Mouse (Mus musculus): ENCODE data around the gene Myh14. TPM values are rescaled to one million over a fixed set of nuclear protein-coding genes. Genes with fewer than 3 reads are reported as not detected.

Myh14 gene
- polyA plus RNA-seq, 1 experiment from 2014 or later, result 1.9 TPM

GRCm38 (mm10) chr7:44604619-44605018 lies 66.0 kb downstream of the Myh14 start:
- peaks cover 44% of the 10 kb centered on the region for H3K4me1 ChIP-seq (replicated peaks)
- H3K36me3 ChIP-seq, result no peaks in the 10 kb centered on the region
- peak overlapping the region; percentile 29 for H3K4me3 ChIP-seq
- peak overlapping the region; percentile 47 for H3K4me2 ChIP-seq
- ATAC-seq (ENCODE audit: low FRiP score), result peak; percentile 3; the same call in 1 of the 2 replicates
- under 1% methylated on average over 8 of the region's 8 CpGs for WGBS
- no peak overlapping the region for H3K9ac ChIP-seq
- H3K9me3 ChIP-seq, result no peaks in the 10 kb centered on the region
- peaks cover 87% of the 10 kb centered on the region for H3K27me3 ChIP-seq
- H3K27ac ChIP-seq, result no peak overlapping the region

GRCm38 (mm10) chr7:44604139-44604606 lies 66.5 kb downstream of the Myh14 start:
- H3K4me2 ChIP-seq, result peak overlapping the region; percentile 47
- 2% methylated on average over 20 of the region's 25 CpGs for WGBS
- peaks cover 44% of the 10 kb centered on the region for H3K4me1 ChIP-seq (replicated peaks)
- H3K27me3 ChIP-seq, result peaks cover 90% of the 10 kb centered on the region
- peak; percentile 58 for ATAC-seq (ENCODE audit: low FRiP score)
- H3K27ac ChIP-seq, result no peak overlapping the region
- no peaks in the 10 kb centered on the region for H3K9me3 ChIP-seq
- no peaks in the 10 kb centered on the region for H3K36me3 ChIP-seq
- H3K9ac ChIP-seq, result no peak overlapping the region
- peak overlapping the region; percentile 29 for H3K4me3 ChIP-seq

GRCm38 (mm10) chr7:44603186-44603855 lies 67.3 kb downstream of the Myh14 start:
- peaks cover 6% of the 10 kb centered on the region; the same call in 1 of the 2 replicates for H3K36me3 ChIP-seq
- H3K9me3 ChIP-seq, result no peaks in the 10 kb centered on the region
- peaks cover 44% of the 10 kb centered on the region for H3K4me1 ChIP-seq (replicated peaks)
- peak overlapping the region; percentile 47 for H3K4me2 ChIP-seq
- ATAC-seq (ENCODE audit: low FRiP score), result no peak
- peaks cover 86% of the 10 kb centered on the region for H3K27me3 ChIP-seq
- 0 out of 2 replicates have a peak overlapping the region, but pooled peaks have one; percentile 29 for H3K4me3 ChIP-seq
- H3K9ac ChIP-seq, result no peak overlapping the region
- 2% methylated on average over 20 of the region's 20 CpGs for WGBS
- H3K27ac ChIP-seq, result no peak overlapping the region

- peak overlapping the region; percentile 49; the same call in 1 of the 2 replicates for H3K9ac ChIP-seq
- 15% methylated on average over 11 of the region's 11 CpGs for WGBS
- H3K36me3 ChIP-seq, result peaks cover 9% of the 10 kb centered on the region; the same call in 1 of the 2 replicates
- no peak overlapping the region for H3K4me3 ChIP-seq
- no peaks in the 10 kb centered on the region for H3K9me3 ChIP-seq
- no peak overlapping the region for H3K27ac ChIP-seq
- peaks cover 77% of the 10 kb centered on the region for H3K27me3 ChIP-seq
- H3K4me2 ChIP-seq, result no peak overlapping the region; the same call in 1 of the 2 replicates
- no peak for ATAC-seq (ENCODE audit: low FRiP score)
- H3K4me1 ChIP-seq (replicated peaks), result peaks cover 44% of the 10 kb centered on the region
These were observed 68.2 kb downstream of the Myh14 start for GRCm38 (mm10) chr7:44602443-44602842.

- H3K9ac ChIP-seq, result peak overlapping the region; percentile 49
- peaks cover 69% of the 10 kb centered on the region for H3K27me3 ChIP-seq
- H3K9me3 ChIP-seq, result no peaks in the 10 kb centered on the region
- H3K4me3 ChIP-seq, result no peak overlapping the region
- H3K4me1 ChIP-seq (replicated peaks), result peaks cover 44% of the 10 kb centered on the region
- H3K4me2 ChIP-seq, result no peak overlapping the region
- WGBS, result 13% methylated on average over 18 of the region's 19 CpGs
- peaks cover 9% of the 10 kb centered on the region; the same call in 1 of the 2 replicates for H3K36me3 ChIP-seq
- no peak for ATAC-seq (ENCODE audit: low FRiP score)
- H3K27ac ChIP-seq, result no peak overlapping the region
These were observed 69.0 kb downstream of the Myh14 start for GRCm38 (mm10) chr7:44601646-44602045.

- H3K36me3 ChIP-seq, result peaks cover 12% of the 10 kb centered on the region
- no peak overlapping the region for H3K9ac ChIP-seq
- H3K4me2 ChIP-seq, result no peak overlapping the region
- no peak overlapping the region for H3K27ac ChIP-seq
- no peak overlapping the region for H3K4me3 ChIP-seq
- WGBS, result 84% methylated on average over 10 of the region's 10 CpGs
- peaks cover 60% of the 10 kb centered on the region for H3K27me3 ChIP-seq
- ATAC-seq (ENCODE audit: low FRiP score), result no peak
- H3K4me1 ChIP-seq (replicated peaks), result peaks cover 37% of the 10 kb centered on the region
- no peaks in the 10 kb centered on the region for H3K9me3 ChIP-seq
These were observed 69.9 kb downstream of the Myh14 start for GRCm38 (mm10) chr7:44600691-44601262.

- Histone ChIP-seq H3K27me3 (peaks cover 36% of the 10 kb centered on the region), H3K4me3 (no peak overlapping the region)
- 80% methylated on average over 12 of the region's 12 CpGs for WGBS
These were observed 72.3 kb downstream of the Myh14 start for GRCm38 (mm10) chr7:44598336-44598735.

GRCm38 (mm10) chr7:44597666-44598065 lies 73.0 kb downstream of the Myh14 start:
- H3K36me3 ChIP-seq, result peaks cover 13% of the 10 kb centered on the region
- H3K9ac ChIP-seq, result no peak overlapping the region
- peaks cover 36% of the 10 kb centered on the region for H3K27me3 ChIP-seq
- H3K27ac ChIP-seq, result no peak overlapping the region
- peaks cover 37% of the 10 kb centered on the region for H3K4me1 ChIP-seq (replicated peaks)
- ATAC-seq (ENCODE audit: low FRiP score), result no peak
- H3K4me3 ChIP-seq, result no peak overlapping the region
- 92% methylated on average over 4 of the region's 4 CpGs for WGBS
- H3K9me3 ChIP-seq, result no peaks in the 10 kb centered on the region
- H3K4me2 ChIP-seq, result no peak overlapping the region

More at GRCm38 (mm10) chr7:44598336-44598735, 72.3 kb downstream of the Myh14 start:
- H3K9me3 ChIP-seq, result no peaks in the 10 kb centered on the region
- no peak overlapping the region for H3K9ac ChIP-seq
- no peak for ATAC-seq (ENCODE audit: low FRiP score)
- peaks cover 13% of the 10 kb centered on the region for H3K36me3 ChIP-seq
- no peak overlapping the region for H3K4me2 ChIP-seq
- no peak overlapping the region for H3K27ac ChIP-seq
- peaks cover 37% of the 10 kb centered on the region for H3K4me1 ChIP-seq (replicated peaks)

GRCm38 (mm10) chr7:44596996-44597538 lies 73.6 kb downstream of the Myh14 start:
- H3K4me2 ChIP-seq, result no peak overlapping the region
- H3K9me3 ChIP-seq, result no peaks in the 10 kb centered on the region
- ATAC-seq (ENCODE audit: low FRiP score), result no peak
- peaks cover 13% of the 10 kb centered on the region for H3K36me3 ChIP-seq
- no peak overlapping the region; the same call in 1 of the 2 replicates for H3K9ac ChIP-seq
- H3K27me3 ChIP-seq, result peaks cover 36% of the 10 kb centered on the region
- H3K4me3 ChIP-seq, result no peak overlapping the region
- H3K27ac ChIP-seq, result no peak overlapping the region
- peaks cover 37% of the 10 kb centered on the region for H3K4me1 ChIP-seq (replicated peaks)
- 64% methylated on average over 5 of the region's 5 CpGs for WGBS

- Histone ChIP-seq H3K4me1 (replicated peaks) (peaks cover 36% of the 10 kb centered on the region), H3K27me3 (peaks cover 35% of the 10 kb centered on the region), H3K4me2 (no peak overlapping the region), H3K9ac (peak overlapping the region; percentile 49; the same call in 1 of the 2 replicates), H3K27ac (no peak overlapping the region), H3K36me3 (peaks cover 13% of the 10 kb centered on the region), H3K9me3 (no peaks in the 10 kb centered on the region), H3K4me3 (no peak overlapping the region)
- 90% methylated on average over 6 of the region's 6 CpGs for WGBS
- ATAC-seq (ENCODE audit: low FRiP score), result no peak
These were observed 74.6 kb downstream of the Myh14 start for GRCm38 (mm10) chr7:44596051-44596450.

- Histone ChIP-seq H3K4me3 (no peak overlapping the region), H3K9ac (no peak overlapping the region; the same call in 1 of the 2 replicates), H3K4me2 (no peak overlapping the region), H3K36me3 (peaks cover 13% of the 10 kb centered on the region), H3K9me3 (no peaks in the 10 kb centered on the region), H3K27ac (no peak overlapping the region), H3K27me3 (peaks cover 26% of the 10 kb centered on the region), H3K4me1 (replicated peaks) (peaks cover 38% of the 10 kb centered on the region)
- no peak for ATAC-seq (ENCODE audit: low FRiP score)
- 95% methylated on average over 20 of the region's 20 CpGs for WGBS
These were observed 75.5 kb downstream of the Myh14 start for GRCm38 (mm10) chr7:44595131-44595561.

GRCm38 (mm10) chr7:44594291-44594690 lies 76.4 kb downstream of the Myh14 start:
- Histone ChIP-seq H3K27ac (peak overlapping the region; percentile 85), H3K9me3 (no peaks in the 10 kb centered on the region), H3K9ac (peak overlapping the region; percentile 75), H3K4me3 (peak overlapping the region; percentile 66), H3K27me3 (peaks cover 22% of the 10 kb centered on the region), H3K4me1 (replicated peaks) (peaks cover 46% of the 10 kb centered on the region), H3K4me2 (peak overlapping the region; percentile 85), H3K36me3 (peaks cover 13% of the 10 kb centered on the region)
- ATAC-seq (ENCODE audit: low FRiP score), result peak; percentile 1; the same call in 1 of the 2 replicates
- 47% methylated on average over 6 of the region's 6 CpGs for WGBS

Data from hindbrain, embryonic 13.5 days (tissue).